Mouse (Mus musculus) frontal cortex, adult (tissue): ENCODE data around the gene Maco1.
"Not testable (repeated sequence)": the region's sequence is repeated elsewhere in the genome, so short reads cannot be mapped to it uniquely, and the experiment has no call there.

Experiments
- ATAC-seq: cut with Nextera tagmentation; 2 replicates; pipeline ENCODE4 v1.9.2; 2017; ENCODE audit warnings: mild to moderate bottlenecking, moderate library complexity, mixed read lengths; ENCODE audit not compliant: low TSS enrichment

The Maco1 gene

GRCm38 (mm10) chr4:134814229-134814571, 38.9 kb downstream of the Maco1 start:
- ATAC-seq = no peak

- peak; percentile 92 for ATAC-seq
Measured at GRCm38 (mm10) chr4:134813406-134814228, 39.5 kb downstream of the Maco1 start.

- no peak for ATAC-seq
Measured at GRCm38 (mm10) chr4:134804765-134805164, 48.4 kb downstream of the Maco1 start.

- no peak for ATAC-seq
Measured at GRCm38 (mm10) chr4:134802765-134803164, 50.4 kb downstream of the Maco1 start.

- ATAC-seq = no peak
Measured at GRCm38 (mm10) chr4:134802155-134802554, 51.0 kb downstream of the Maco1 start.

- ATAC-seq = no peak
Measured at GRCm38 (mm10) chr4:134800693-134801092, 52.5 kb downstream of the Maco1 start.

- ATAC-seq = peak; percentile 71
Measured at GRCm38 (mm10) chr4:134800098-134800497, 53.0 kb downstream of the Maco1 start.

- ATAC-seq = peak; percentile 64; the same call in 1 of the 2 replicates
Measured at GRCm38 (mm10) chr4:134799272-134799671, 53.9 kb downstream of the Maco1 start.

GRCm38 (mm10) chr4:134798861-134799260, 54.3 kb downstream of the Maco1 start:
- ATAC-seq = no peak

GRCm38 (mm10) chr4:134797621-134798020, 55.5 kb downstream of the Maco1 start:
- no peak for ATAC-seq

- ATAC-seq = no peak
Measured at GRCm38 (mm10) chr4:134796581-134797361, 56.4 kb downstream of the Maco1 start.

- ATAC-seq = no peak
Measured at GRCm38 (mm10) chr4:134795819-134796485, 57.2 kb downstream of the Maco1 start.

GRCm38 (mm10) chr4:134794959-134795358, 58.2 kb downstream of the Maco1 start:
- not testable (repeated sequence) for ATAC-seq

GRCm38 (mm10) chr4:134793213-134793956, 59.8 kb downstream of the Maco1 start:
- ATAC-seq = no peak

GRCm38 (mm10) chr4:134791731-134792130, 61.4 kb downstream of the Maco1 start:
- ATAC-seq = no peak

GRCm38 (mm10) chr4:134786946-134787345, 66.2 kb downstream of the Maco1 start:
- no peak for ATAC-seq

GRCm38 (mm10) chr4:134784701-134785100, 68.4 kb downstream of the Maco1 start:
- no peak for ATAC-seq

GRCm38 (mm10) chr4:134779136-134779934, 73.8 kb downstream of the Maco1 start:
- ATAC-seq = no peak

- no peak for ATAC-seq
Measured at GRCm38 (mm10) chr4:134776246-134776645, 76.9 kb downstream of the Maco1 start.

- ATAC-seq = no peak
Measured at GRCm38 (mm10) chr4:134775234-134775944, 77.8 kb downstream of the Maco1 start.
